Mouse (Mus musculus) urinary bladder, postnatal 14 days (tissue): ENCODE measurements around the gene Olig2.

Experiments
- DNase-seq: peaks from one replicate; pipeline ENCODE4 v3.0.0; 2021; ENCODE audit warnings: low spot score

The Olig2 gene

DNA sequence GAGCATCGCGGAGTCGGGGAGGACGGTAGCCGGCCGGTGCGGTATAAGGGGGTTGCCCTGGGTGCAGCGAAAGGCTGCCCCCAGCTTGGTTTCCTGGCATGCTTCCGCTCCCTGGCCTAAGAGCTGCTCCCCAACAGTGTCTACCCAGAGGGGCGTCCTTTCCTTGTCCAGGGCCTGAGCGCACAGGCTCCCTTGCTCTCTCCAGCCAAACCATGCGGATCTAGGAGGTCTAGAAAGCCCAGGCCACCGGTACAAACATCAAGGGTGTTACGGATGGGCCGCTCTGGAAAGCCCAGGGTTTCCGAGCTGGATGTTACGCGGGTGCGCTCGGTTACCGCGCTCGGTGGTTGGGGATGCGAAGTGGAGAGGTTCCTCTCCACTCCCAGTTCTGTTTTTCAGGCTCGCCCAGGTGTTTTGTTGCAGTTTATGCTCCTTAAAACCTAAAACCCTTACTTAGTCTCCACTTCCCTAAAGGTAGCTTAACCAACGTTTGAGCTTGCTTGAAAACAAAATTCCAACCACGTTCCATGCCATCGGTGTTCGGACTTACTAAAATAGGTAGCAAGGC is 45.8 kb downstream of the Olig2 start:
- DNase-seq = no peak

- no peak for DNase-seq
These were observed 46.4 kb downstream of the Olig2 start for GRCm38 (mm10) chr16:91271634-91272033.
